Mouse (Mus musculus): Measurements from ENCODE around the gene Dpf3.

The Dpf3 gene

GRCm38 (mm10) chr12:83361801-83362200 is 125.7 kb downstream of the Dpf3 start:
- in situ Hi-C loops (cut with MboI; ENCODE audit: unreplicated experiment in 2 of 2), result no loop called here

DNA sequence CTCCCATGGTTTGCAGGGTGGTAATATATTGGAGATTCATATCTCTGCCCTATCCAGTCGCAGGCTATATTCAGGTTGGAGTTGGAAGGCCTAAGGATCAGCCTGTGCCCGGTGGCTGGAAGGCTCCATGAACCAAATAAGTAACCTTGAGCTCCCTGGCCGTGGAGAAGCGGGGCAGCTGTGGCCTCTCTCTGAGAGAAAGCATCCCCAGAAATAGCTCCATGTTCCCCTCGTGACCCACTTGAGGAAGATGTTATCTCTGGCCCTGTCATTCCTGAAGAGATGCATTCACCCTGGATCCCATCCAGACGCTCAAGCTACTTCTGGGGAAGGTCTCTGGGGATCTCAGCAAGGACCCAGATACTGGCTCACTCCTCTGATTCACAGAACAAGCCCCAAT is 134.9 kb downstream of the Dpf3 start:
- in situ Hi-C loops (cut with MboI; ENCODE audit: unreplicated experiment in 2 of 2), result no loop called here

- in situ Hi-C loops (cut with MboI; ENCODE audit: unreplicated experiment in 2 of 2), result no loop called here
These were observed 137.8 kb downstream of the Dpf3 start for GRCm38 (mm10) chr12:83349736-83350135.

DNA sequence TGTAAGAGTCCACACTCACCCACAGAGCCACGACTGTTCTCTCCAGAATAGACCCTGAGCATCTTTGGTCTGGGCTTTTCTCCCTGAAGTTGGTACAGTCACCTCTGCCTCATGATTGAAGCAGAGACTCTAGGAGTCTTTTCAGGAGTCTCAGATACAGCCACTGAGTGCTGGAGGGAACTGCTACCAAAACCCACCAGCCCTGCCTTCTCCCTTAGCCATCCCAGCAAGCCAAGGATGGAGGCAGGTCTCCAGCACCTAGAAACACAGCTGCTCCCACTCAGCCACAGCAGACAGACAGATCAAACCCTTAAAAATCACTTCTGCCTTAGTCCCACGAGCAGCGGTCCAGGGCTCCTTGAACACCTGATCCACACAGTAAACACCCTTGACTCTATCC is 139.3 kb downstream of the Dpf3 start:
- in situ Hi-C loops (cut with MboI; ENCODE audit: unreplicated experiment in 2 of 2), result no loop called here

DNA sequence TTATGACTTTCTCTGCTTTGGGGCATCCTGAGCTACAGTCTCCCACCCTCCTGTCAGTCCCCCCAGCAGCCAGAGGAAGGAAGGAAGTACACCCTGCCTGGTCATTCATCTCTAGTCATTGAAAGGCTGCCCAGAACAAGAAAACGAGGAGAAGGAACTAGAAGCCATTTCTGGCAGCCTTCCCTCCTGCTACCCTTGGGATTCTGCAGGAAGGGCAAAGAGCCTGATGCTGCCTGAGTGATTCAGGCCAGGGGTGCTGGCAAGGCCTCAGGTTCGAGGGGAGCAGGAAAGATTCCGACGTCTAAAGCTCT is 144.7 kb downstream of the Dpf3 start:
- in situ Hi-C loops (cut with MboI; ENCODE audit: unreplicated experiment in 2 of 2), result no loop called here

DNA sequence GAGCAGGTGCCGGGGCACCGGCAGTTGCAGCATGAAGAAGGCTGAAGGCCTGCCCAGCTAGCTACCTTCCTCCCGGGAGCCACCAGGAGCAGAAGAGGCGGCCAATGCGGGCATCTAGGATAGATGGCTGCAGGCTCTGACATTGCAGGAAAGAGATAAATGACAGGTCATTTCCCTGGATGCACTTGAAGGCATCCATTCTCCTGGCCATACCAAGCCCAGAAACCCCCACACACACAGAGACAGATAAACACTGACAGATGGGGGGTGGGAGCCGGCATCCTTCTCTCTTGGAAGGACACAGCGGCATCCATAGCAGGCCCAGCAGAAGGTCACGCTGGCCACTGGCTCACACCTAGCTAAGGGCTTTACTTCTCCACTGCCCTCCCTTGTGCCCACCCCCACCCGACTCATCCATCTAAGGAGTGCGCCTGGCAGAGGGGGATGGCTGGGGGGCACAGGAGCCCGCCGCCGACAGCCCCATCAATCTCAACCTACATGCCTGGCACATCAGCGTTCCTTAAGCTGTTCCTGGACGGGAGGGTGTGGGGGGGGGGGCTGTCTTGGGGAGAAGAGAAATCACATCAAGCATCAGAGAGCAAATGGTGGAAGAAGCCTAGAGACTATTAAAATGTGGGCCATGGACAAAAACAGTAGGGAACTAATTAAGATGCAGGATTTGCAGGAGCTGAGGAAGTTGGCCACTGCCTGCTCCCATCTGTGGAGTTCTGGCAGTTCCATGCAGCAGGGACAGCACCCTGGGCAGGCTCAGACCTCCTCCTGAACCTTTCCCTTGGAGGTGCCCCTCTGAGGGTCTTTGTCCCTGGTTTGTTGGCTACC is 145.3 kb downstream of the Dpf3 start:
- in situ Hi-C loops (cut with MboI; ENCODE audit: unreplicated experiment in 2 of 2), result no loop called here

GRCm38 (mm10) chr12:83340960-83341359 is 146.6 kb downstream of the Dpf3 start:
- in situ Hi-C loops (cut with MboI; ENCODE audit: unreplicated experiment in 2 of 2), result no loop called here

DNA sequence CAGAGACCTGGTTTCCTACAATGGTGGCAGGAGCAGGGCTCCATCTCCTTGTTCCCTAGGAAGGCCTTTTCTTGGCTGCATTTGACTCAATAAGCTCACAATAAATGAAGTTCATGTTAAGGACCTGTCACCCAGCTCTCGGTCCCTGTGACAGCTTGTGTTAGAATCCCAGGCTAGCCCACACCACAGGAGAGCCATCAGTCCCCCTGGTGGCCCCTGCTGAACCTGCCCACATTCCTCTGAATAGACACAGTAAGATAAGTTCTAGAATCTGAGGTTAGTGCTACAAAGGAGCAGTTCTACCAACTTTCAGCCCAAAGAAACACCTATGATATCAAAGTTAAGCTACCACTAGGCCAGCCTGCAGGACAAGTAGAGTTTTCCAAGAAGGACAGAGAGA is 149.2 kb downstream of the Dpf3 start:
- in situ Hi-C loops (cut with MboI; ENCODE audit: unreplicated experiment in 2 of 2), result no loop called here

- in situ Hi-C loops (cut with MboI; ENCODE audit: unreplicated experiment in 2 of 2), result no loop called here
These were observed 149.8 kb downstream of the Dpf3 start for GRCm38 (mm10) chr12:83337776-83338149.

DNA sequence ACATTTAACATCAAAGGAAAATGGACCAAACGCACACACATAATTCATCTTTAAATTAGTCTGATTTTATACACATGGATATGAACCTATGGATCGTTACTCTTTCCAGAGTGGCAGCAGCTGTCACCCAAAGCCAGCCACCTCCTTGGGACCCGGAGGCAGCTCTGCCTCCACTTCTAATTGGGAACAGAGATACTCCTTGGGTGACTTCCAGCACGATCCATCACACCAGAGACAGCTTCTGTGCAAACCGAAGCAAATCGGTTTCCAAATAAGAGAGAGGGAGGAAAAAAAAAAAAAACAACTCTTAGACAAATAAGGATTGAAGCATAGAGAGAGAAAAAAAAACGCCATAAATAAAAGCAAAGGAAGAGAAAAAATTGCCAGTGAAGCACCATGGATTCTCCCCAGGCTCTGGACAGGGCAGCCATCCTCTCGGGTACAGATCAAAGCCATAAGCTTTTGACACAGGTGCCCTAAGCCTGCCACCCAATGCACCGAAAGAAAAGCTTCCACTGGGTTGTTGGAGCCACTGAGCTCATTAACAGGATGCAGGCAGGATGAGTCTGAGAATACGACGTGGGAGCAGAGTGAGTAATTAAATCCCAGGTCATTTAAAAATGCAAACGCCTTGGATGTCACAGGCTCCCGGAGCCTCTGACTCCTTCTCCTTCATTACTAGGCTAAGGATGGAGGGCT is 150.3 kb downstream of the Dpf3 start:
- in situ Hi-C loops (cut with MboI; ENCODE audit: unreplicated experiment in 2 of 2), result no loop called here

- in situ Hi-C loops (cut with MboI; ENCODE audit: unreplicated experiment in 2 of 2), result no loop called here
These were observed 157.5 kb downstream of the Dpf3 start for GRCm38 (mm10) chr12:83330056-83330455.

GRCm38 (mm10) chr12:83328899-83329298 is 158.6 kb downstream of the Dpf3 start:
- in situ Hi-C loops (cut with MboI; ENCODE audit: unreplicated experiment in 2 of 2), result no loop called here

- in situ Hi-C loops (cut with MboI; ENCODE audit: unreplicated experiment in 2 of 2), result no loop called here
These were observed 159.0 kb downstream of the Dpf3 start for GRCm38 (mm10) chr12:83328491-83328890.

DNA sequence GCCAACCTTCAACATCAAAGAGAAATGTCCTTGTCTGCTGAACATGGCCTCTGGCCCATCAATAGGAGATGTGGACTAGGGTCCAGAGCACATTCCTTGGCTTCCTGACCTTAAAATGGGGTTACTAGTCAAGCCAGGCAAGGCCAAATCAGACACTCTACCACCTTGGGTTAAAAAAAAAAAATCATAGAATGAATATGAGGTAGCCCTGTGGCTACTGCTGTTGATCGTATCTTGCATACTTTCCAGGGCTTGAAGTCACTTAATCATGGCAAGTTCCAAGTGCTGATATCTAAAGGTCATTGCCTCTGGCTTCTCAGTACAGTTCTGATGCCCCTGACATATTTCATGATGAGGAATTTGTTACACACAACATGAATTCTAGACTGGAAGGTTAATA is 160.1 kb downstream of the Dpf3 start:
- in situ Hi-C loops (cut with MboI; ENCODE audit: unreplicated experiment in 2 of 2), result no loop called here

GRCm38 (mm10) chr12:83320725-83321124 is 166.8 kb downstream of the Dpf3 start:
- in situ Hi-C loops (cut with MboI; ENCODE audit: unreplicated experiment in 2 of 2), result no loop called here

GRCm38 (mm10) chr12:83317646-83318443 is 169.7 kb downstream of the Dpf3 start:
- in situ Hi-C loops (cut with MboI; ENCODE audit: unreplicated experiment in 2 of 2), result no loop called here

DNA sequence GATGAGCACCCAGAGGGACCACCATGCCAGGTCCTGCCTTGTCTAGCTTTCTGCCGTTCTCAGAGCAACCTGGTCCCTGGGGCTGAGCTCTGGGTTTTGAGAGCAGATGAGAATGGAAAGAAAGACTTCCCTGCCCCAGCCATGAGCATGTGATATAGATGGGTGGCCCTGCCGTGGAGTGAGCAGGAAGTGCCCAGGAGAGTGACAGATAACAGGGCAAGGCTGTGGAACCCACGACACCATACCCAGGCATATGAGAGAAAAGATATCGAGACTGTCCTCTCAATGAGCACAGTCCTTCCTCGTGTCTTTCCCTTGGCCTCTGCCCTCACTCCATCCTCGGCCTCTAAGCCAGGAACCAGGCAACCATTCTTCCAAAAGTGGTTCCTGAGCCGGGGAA is 172.8 kb downstream of the Dpf3 start:
- in situ Hi-C loops (cut with MboI; ENCODE audit: unreplicated experiment in 2 of 2), result no loop called here

DNA sequence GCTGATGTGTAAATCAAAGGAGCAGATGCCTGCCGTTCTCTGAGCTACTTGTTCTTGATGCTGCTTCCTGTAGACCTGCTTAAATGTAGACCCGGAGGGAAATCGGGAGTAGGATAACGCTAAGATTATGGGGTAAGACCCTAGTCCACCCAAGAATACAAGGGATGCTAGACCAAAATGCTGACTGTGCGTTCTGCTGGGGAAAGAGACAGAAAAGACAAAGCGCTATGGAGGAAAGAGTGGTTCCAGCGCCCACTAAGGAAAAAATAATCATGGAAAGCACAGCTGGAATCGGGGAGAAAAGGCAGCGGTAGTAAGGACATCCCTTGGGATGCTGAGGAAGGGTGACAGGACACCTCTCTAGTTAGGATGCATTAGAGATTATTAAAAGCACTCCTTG is 174.7 kb downstream of the Dpf3 start:
- in situ Hi-C loops (cut with MboI; ENCODE audit: unreplicated experiment in 2 of 2), result no loop called here

DNA sequence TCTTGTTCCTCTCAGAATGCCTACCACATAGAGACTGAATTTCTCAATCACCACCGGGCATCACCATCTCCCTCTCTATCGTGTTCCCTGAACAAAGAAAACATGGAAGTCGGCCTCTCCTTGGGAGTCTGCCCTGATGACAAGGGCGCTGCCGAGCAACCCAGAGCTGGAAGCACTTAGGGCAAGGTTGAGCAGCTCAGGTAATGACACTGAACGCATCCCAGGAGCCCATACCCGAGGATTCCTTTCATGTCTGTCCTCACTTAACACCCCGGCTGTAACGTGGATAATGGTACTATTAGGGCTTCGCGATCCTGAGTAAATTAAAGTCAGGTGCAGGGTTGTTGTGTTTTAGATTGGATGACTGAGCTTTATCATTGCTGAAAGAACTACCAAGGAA is 176.9 kb downstream of the Dpf3 start:
- in situ Hi-C loops (cut with MboI; ENCODE audit: unreplicated experiment in 2 of 2), result no loop called here

GRCm38 (mm10) chr12:83309031-83309804 is 178.3 kb downstream of the Dpf3 start:
- in situ Hi-C loops (cut with MboI; ENCODE audit: unreplicated experiment in 2 of 2), result no loop called here

GRCm38 (mm10) chr12:83308627-83309026 is 178.9 kb downstream of the Dpf3 start:
- in situ Hi-C loops (cut with MboI; ENCODE audit: unreplicated experiment in 2 of 2), result no loop called here

Measured in v-Abl transformed pro-B cells (cell line).